Mouse (Mus musculus): Measurements from ENCODE around the gene Pgp. TPM values are rescaled to one million over a fixed set of nuclear protein-coding genes. Genes with fewer than 3 reads are reported as not detected.

The Pgp gene
- total RNA-seq, 2 experiments from 2014 or later, result 61.6 to 64.6 TPM

GRCm38 (mm10) chr17:24514270-24515257 is 44.4 kb downstream of the Pgp start:
- DNase-seq (ENCODE audit: low spot score in 2 of 2), result no peak

GRCm38 (mm10) chr17:24520450-24520849 is 50.3 kb downstream of the Pgp start:
- DNase-seq (ENCODE audit: low spot score in 2 of 2), result no peak

Other genes starting within 250 kb of the Pgp start
- 1 to 10 TPM; 7.3 to 8.5 TPM for gene Tedc2, start 249.5 kb upstream of the Pgp start, total RNA-seq (2021)
- gene Ccnf, start 218.9 kb upstream of the Pgp start, total RNA-seq (2021), result 1 to 10 TPM; 4.8 to 5.0 TPM
- gene Abca17, start 119.3 kb upstream of the Pgp start, total RNA-seq (2021), result under 1 TPM; 0.51 to 0.92 TPM
- 10 to 100 TPM; 59.2 to 61.4 TPM for gene Abca3, start 118.4 kb upstream of the Pgp start, total RNA-seq (2021)
- gene Rnps1, start 55.8 kb upstream of the Pgp start, total RNA-seq (2021), result 100 to 1,000 TPM; 123 to 124 TPM
- gene Eci1, start 43.8 kb upstream of the Pgp start, total RNA-seq (2021), result 10 to 100 TPM; 27.3 to 34.2 TPM
- gene Dnase1l2, start 27.3 kb upstream of the Pgp start, total RNA-seq (2021), result 10 to 100 TPM in 1 of 2 experiments, 1 to 10 TPM in 1; 9.6 to 11.4 TPM
- 10 to 100 TPM; 32.3 to 37.9 TPM for gene E4f1, start 79 bp upstream of the Pgp start, total RNA-seq (2021)
- 1 to 10 TPM; 2.0 to 2.8 TPM for gene Bricd5, start 3.5 kb downstream of the Pgp start, total RNA-seq (2021)
- 10 to 100 TPM; 42.5 to 42.9 TPM for gene Mlst8, start 8.7 kb downstream of the Pgp start, total RNA-seq (2021)
- gene Caskin1, start 18.2 kb downstream of the Pgp start, total RNA-seq (2021), result 100 to 1,000 TPM; 153 to 157 TPM
- gene Traf7, start 57.5 kb downstream of the Pgp start, total RNA-seq (2021), result 10 to 100 TPM; 79.3 to 84.6 TPM
- 10 to 100 TPM; 69.7 to 75.6 TPM for gene Rab26, start 63.8 kb downstream of the Pgp start, total RNA-seq (2021)
- 10 to 100 TPM; 78.8 to 80.0 TPM for gene Pkd1, start 79.4 kb downstream of the Pgp start, total RNA-seq (2021)
- 100 to 1,000 TPM; 182 to 189 TPM for gene Tsc2, start 162.2 kb downstream of the Pgp start, total RNA-seq (2021)
- gene Nthl1, start 162.3 kb downstream of the Pgp start, total RNA-seq (2021), result 1 to 10 TPM; 4.9 to 6.1 TPM
- 10 to 100 TPM; 39.7 to 41.0 TPM for gene Slc9a3r2, start 179.9 kb downstream of the Pgp start, total RNA-seq (2021)
- gene Npw, start 188.1 kb downstream of the Pgp start, total RNA-seq (2021), result 1 to 10 TPM; 1.3 to 2.0 TPM
- 10 to 100 TPM; 39.6 to 42.8 TPM for gene Zfp598, start 199.3 kb downstream of the Pgp start, total RNA-seq (2021)
- gene Syngr3, start 219.6 kb downstream of the Pgp start, total RNA-seq (2021), result 100 to 1,000 TPM; 159 to 169 TPM
- gene Gfer, start 225.8 kb downstream of the Pgp start, total RNA-seq (2021), result 10 to 100 TPM; 18.8 to 23.1 TPM
- 1 to 10 TPM; 3.2 to 3.7 TPM for gene Noxo1, start 225.8 kb downstream of the Pgp start, total RNA-seq (2021)
- gene Tbl3, start 237.3 kb downstream of the Pgp start, total RNA-seq (2021), result 10 to 100 TPM; 31.7 to 32.5 TPM
- under 1 TPM in 1 of 2 experiments, not detected in 1; 0.27 TPM for gene Rnf151, start 247.7 kb downstream of the Pgp start, total RNA-seq (2021)
- 100 to 1,000 TPM; 318 to 320 TPM for gene Rps2, start 247.7 kb downstream of the Pgp start, total RNA-seq (2021)

Data from layer of hippocampus, adult 18-20 months (tissue).